In the genomic region with DNA sequence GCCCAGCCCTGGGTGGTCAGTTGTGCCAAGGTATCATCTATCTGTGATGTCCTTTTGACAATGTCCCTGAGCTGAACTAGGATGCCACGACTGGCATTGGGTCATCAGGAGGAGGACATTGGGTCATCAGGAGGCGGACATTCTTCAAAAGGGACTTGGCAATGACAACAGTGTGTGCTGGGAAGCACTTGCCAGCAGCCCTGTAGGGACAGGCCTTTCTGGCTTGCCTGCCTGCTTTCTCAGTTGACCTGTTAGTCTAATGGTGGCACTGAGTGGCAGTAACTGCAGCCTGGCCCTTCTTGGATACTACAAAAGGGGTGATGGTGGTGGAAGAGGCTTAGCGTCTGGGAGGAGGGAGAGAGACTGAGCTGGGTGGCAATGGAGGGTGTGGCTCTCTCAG, we compare ENCODE assay signal across 13 mouse cellular contexts.
"Had no signal": no experiment of that assay in that cellular context is flagged by ENCODE, and none has a peak within 500 bp of the region (broad histone marks: within the 10 kb centered on the region; RNA-seq: fewer than 3 reads in every experiment).

No protein-coding gene starts in this region.

- ATAC-seq: lung, postnatal 0 days; midbrain, embryonic 13.5 days; midbrain, embryonic 15.5 days had no signal

- H3K36me3 ChIP-seq: lung, embryonic 15.5 days; midbrain, embryonic 13.5 days; midbrain, embryonic 15.5 days; neural tube, embryonic 13.5 days; stomach, embryonic 15.5 days had no signal

- H3K4me1 ChIP-seq: lung, embryonic 15.5 days; midbrain, embryonic 13.5 days; midbrain, embryonic 15.5 days; neural tube, embryonic 13.5 days; stomach, embryonic 15.5 days had no signal

- H3K4me3 ChIP-seq: lung, embryonic 15.5 days; midbrain, embryonic 13.5 days; midbrain, embryonic 15.5 days; neural tube, embryonic 13.5 days; stomach, embryonic 15.5 days had no signal

- H3K27me3 ChIP-seq: lung, embryonic 15.5 days; midbrain, embryonic 13.5 days; midbrain, embryonic 15.5 days; neural tube, embryonic 13.5 days; stomach, embryonic 15.5 days had no signal

- H3K9me3 ChIP-seq: midbrain, embryonic 13.5 days; midbrain, embryonic 15.5 days; stomach, embryonic 15.5 days had no signal

- DNase-seq: lung, adult 2 months; lung, postnatal 14 days; lung, postnatal 36 days; right cerebral cortex, postnatal 14 days; thymus, adult 2 months; thymus, postnatal 25 days; thymus, postnatal 4 days had no signal
